Mouse (Mus musculus) liver, embryonic 14.5 days (tissue): ENCODE data around the gene Actl11. TPM values are rescaled to one million over a fixed set of nuclear protein-coding genes. Genes with fewer than 3 reads are reported as not detected.
A peak's percentile ranks its signal among the peaks of the same experiment; 100 is the strongest.

Experiments
- ATAC-seq: fragments of 200-750 bp; cut with Nextera tagmentation; 2 replicates; pipeline ENCODE4 v1.8.0; 2017; ENCODE audit warnings: moderate number of reproducible peaks, mild to moderate bottlenecking, moderate library complexity; ENCODE audit not compliant: insufficient read depth
- DNase-seq, 3 experiments: peaks; one replicate each; pipeline ENCODE4 v3.0.0-alpha.2; 2012 to 2013; ENCODE audit warnings: low read depth in 3 of 3, low spot score in 3 of 3
- H3K27ac ChIP-seq: fragments of 300-500 bp; sonication (generic); 2 replicates; pipeline ENCODE4 v1.5.1; 2014; ENCODE audit warnings: moderate library complexity, mild to moderate bottlenecking, control low read depth, inconsistent platforms
- H3K27me3 ChIP-seq: fragments of 300-500 bp; sonication (generic); 2 replicates; pipeline ENCODE4 v1.6.1; 2014; ENCODE audit warnings: mild to moderate bottlenecking, low read length, moderate library complexity; ENCODE audit not compliant: control insufficient read depth, insufficient read depth
- H3K36me3 ChIP-seq: fragments of 300-500 bp; sonication (generic); replicated peaks from 2 replicates; pipeline ENCODE4 v1.6.1; 2014; ENCODE audit warnings: low read depth; ENCODE audit not compliant: control insufficient read depth, insufficient read depth
- H3K4me1 ChIP-seq, 2 experiments: fragments of 200-500 bp in 1 of 2; fragments of 300-500 bp in 1 of 2; sonication (generic) in 1 of 2; replicated peaks; 2 replicates each; pipeline ENCODE4 v1.6.1; 2012 to 2014; ENCODE audit warnings: antibody characterized with exemption in 1 of 2, inconsistent platforms in 1 of 2, low read length in 1 of 2; ENCODE audit not compliant: control insufficient read depth in 2 of 2, insufficient read depth in 2 of 2
- H3K4me2 ChIP-seq: fragments of 300-500 bp; sonication (generic); 2 replicates; pipeline ENCODE4 v1.6.1; 2014; ENCODE audit warnings: low read depth, mild to moderate bottlenecking, control low read depth, moderate library complexity
- H3K4me3 ChIP-seq, 2 experiments: fragments of 200-500 bp in 1 of 2; fragments of 300-500 bp in 1 of 2; sonication (generic) in 1 of 2; 2 replicates each; pipeline ENCODE4 v1.5.1; 2012 to 2014; ENCODE audit warnings: low read depth in 2 of 2, low read length in 2 of 2, mild to moderate bottlenecking in 2 of 2, control low read depth in 1 of 2, inconsistent platforms in 1 of 2, moderate library complexity in 1 of 2; ENCODE audit not compliant: insufficient read depth in 1 of 2
- H3K9ac ChIP-seq: fragments of 300-500 bp; sonication (generic); replicated peaks from 2 replicates; pipeline ENCODE4 v1.6.1; 2014; ENCODE audit warnings: mild to moderate bottlenecking, control low read depth, moderate library complexity
- H3K9me3 ChIP-seq: fragments of 300-500 bp; sonication (generic); 2 replicates; pipeline ENCODE4 v1.6.1; 2016; ENCODE audit warnings: low read length, mixed read lengths; ENCODE audit not compliant: control insufficient read depth
- CTCF ChIP-seq: IDR thresholded peaks from 2 replicates; pipeline ENCODE4 v1.5.1; 2016; ENCODE audit warnings: antibody characterized with exemption, low read depth, control low read depth
- EP300 ChIP-seq: IDR thresholded peaks from 2 replicates; pipeline ENCODE4 v1.6.1; 2016; ENCODE audit warnings: antibody characterized with exemption, low read depth
- WGBS: fragments of 180-500 bp; shearing (Covaris S2); extraction: QIAGEN DNeasy Blood & Tissue Kit; methylation state at CpG from one replicate; pipeline ENCODE4 v1.1.7; 2014; ENCODE audit not compliant: insufficient replicate concordance; 5-methylcytosine and 5-hydroxymethylcytosine counted together
- polyA plus RNA-seq, 2 experiments: library from polyadenylated mRNA; depleted of rRNA in 1 of 2; stranded (reverse) in 1 of 2; unstranded in 1 of 2; fragments of >200 nt; fragmentation: Nextera tagmentation in 1 of 2; extraction: Ambion mirVana in 1 of 2; gene quantifications; 2 replicates each; pipeline versions ENCODE4 v1.2.1 to v1.2.3; 2012 to 2014

The Actl11 gene
- polyA plus RNA-seq (2012; rRNA removed) (not detected in 2 replicates), polyA plus RNA-seq (2014; fragmentation: Nextera tagmentation; extraction: Ambion mirVana) (not detected in 2 replicates)

GRCm38 (mm10) chr9:107928169-107928568 lies at the start of gene Actl11:
Gene Actl11, plus strand, starts transcription at chr9:107928469.
- 53% methylated on average over 3 of the region's 3 CpGs for WGBS
- H3K27me3 ChIP-seq: no peaks in the 10 kb centered on the region; the same call in 1 of the 2 replicates
- no peaks in the 10 kb centered on the region for H3K36me3 ChIP-seq
- H3K4me3 ChIP-seq: no peak within 1 kb of the TSS
- no peak within 1 kb of the TSS for H3K4me2 ChIP-seq
- peaks cover 0 to 7% of the 10 kb centered on the region in 2 experiments; a peak in 1 of 4 replicates for H3K4me1 ChIP-seq
- ATAC-seq (no peak), DNase-seq (no peak)
- no peaks in the 10 kb centered on the region for H3K9me3 ChIP-seq
- H3K9ac ChIP-seq: no peak within 1 kb of the TSS
- TF ChIP-seq CTCF (no peak), EP300 (no peak)
- H3K27ac ChIP-seq: no peak within 1 kb of the TSS

DNA sequence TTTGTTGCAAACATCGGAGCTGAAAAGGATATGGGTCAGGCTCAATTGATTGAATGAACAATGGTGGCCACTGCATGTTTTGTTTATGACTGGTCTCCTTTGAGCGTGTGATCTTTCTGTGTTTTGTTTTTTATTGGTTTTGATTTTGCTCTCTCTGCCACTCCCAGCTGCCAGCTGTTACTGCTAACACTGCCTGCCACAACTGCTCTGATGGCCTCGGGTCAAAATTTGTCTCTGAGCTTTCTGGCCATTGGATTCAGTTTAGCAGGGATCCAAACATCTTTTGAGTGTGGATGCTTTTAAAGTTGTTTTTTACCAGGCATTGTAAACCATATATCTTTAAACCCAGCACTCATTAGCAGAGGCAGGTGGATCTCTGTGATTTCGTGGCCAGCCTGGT lies 47.9 kb upstream of the Actl11 start:
- 49% methylated on average over 4 of the region's 4 CpGs for WGBS
- Histone ChIP-seq H3K27ac (no peak overlapping the region), H3K36me3 (no peaks in the 10 kb centered on the region), H3K9ac (no peak overlapping the region), H3K4me2 (no peak overlapping the region), H3K4me1 (no peaks in the 10 kb centered on the region), H3K4me3 (no peak overlapping the region), H3K27me3 (no peaks in the 10 kb centered on the region), H3K9me3 (no peaks in the 10 kb centered on the region)
- no peak for ATAC-seq
- TF ChIP-seq CTCF (no peak), EP300 (no peak)
- no peak for DNase-seq

- no peak; the same call in 1 of the 2 replicates for TF ChIP-seq EP300
- no peak for TF ChIP-seq CTCF
- H3K27ac ChIP-seq: no peak within 1 kb of the TSS
- DNase-seq: peak; percentile 73 to 75 (median 74)
- ATAC-seq: peak; percentile 96
- H3K36me3 ChIP-seq: no peaks in the 10 kb centered on the region
- peak within 1 kb of the TSS; percentile 93 for H3K4me2 ChIP-seq
- H3K9ac ChIP-seq: peak within 1 kb of the TSS; percentile 86
- no peaks in the 10 kb centered on the region for H3K9me3 ChIP-seq
- H3K27me3 ChIP-seq: no peaks in the 10 kb centered on the region; the same call in 1 of the 2 replicates
- WGBS: under 1% methylated on average over 28 of the region's 28 CpGs
- H3K4me3 ChIP-seq: peak within 1 kb of the TSS; percentile 76 to 82
- peaks cover 2 to 6% of the 10 kb centered on the region in 2 experiments; a peak in 3 of 4 replicates for H3K4me1 ChIP-seq
Measured at GRCm38 (mm10) chr9:107887804-107888266, 40.4 kb upstream of the Actl11 start, which contains the start of gene Mon1a. Gene Mon1a, plus strand, starts transcription at chr9:107888151.

- H3K9me3 ChIP-seq: no peaks in the 10 kb centered on the region
- under 1% methylated on average over 18 of the region's 18 CpGs for WGBS
- TF ChIP-seq CTCF (no peak), EP300 (no peak)
- peak overlapping the region; percentile 76 to 82 for H3K4me3 ChIP-seq
- peaks cover 2 to 6% of the 10 kb centered on the region in 2 experiments; a peak in 3 of 4 replicates for H3K4me1 ChIP-seq
- H3K4me2 ChIP-seq: peak overlapping the region; percentile 93
- DNase-seq: no peak
- H3K27ac ChIP-seq: no peak overlapping the region
- peak; percentile 63 for ATAC-seq
- no peaks in the 10 kb centered on the region for H3K36me3 ChIP-seq
- H3K9ac ChIP-seq: peak overlapping the region; percentile 86
- no peaks in the 10 kb centered on the region; the same call in 1 of the 2 replicates for H3K27me3 ChIP-seq
Measured at GRCm38 (mm10) chr9:107888267-107888850, 39.9 kb upstream of the Actl11 start.

DNA sequence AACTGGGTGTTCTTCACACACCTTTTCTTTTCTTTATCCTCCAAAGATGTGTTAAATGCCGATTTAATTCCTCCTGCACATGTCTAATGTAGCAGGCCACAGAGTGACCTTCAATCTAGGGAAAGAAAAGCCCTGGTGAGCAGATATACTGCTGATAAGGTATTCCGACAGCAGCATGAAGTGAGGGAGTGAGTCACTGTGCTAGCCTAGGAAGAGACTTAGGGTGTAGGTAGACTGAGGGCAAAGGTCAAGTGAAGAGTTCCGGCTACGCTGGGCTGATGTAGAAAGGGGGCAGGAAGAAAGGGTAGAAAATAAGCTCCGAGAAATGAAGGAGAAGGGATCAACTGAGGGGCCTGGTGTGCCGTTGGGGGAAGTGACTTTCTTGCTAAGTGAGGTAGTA lies 38.0 kb upstream of the Actl11 start:
- Histone ChIP-seq H3K9ac (no peak overlapping the region), H3K9me3 (no peaks in the 10 kb centered on the region), H3K27ac (no peak overlapping the region), H3K4me1 (peaks cover 2 to 6% of the 10 kb centered on the region in 2 experiments; a peak in 3 of 4 replicates), H3K27me3 (no peaks in the 10 kb centered on the region; the same call in 1 of the 2 replicates), H3K4me2 (no peak overlapping the region), H3K36me3 (no peaks in the 10 kb centered on the region), H3K4me3 (no peak overlapping the region)
- no peak for TF ChIP-seq EP300
- no peak for TF ChIP-seq CTCF
- 67% methylated on average over 6 of the region's 6 CpGs for WGBS
- ATAC-seq (no peak), DNase-seq (no peak)
